Mouse (Mus musculus): ENCODE data around the gene Lrrc74a. TPM values are rescaled to one million over a fixed set of nuclear protein-coding genes. Genes with fewer than 3 reads are reported as not detected.

Gene Lrrc74a
- polyA plus RNA-seq, 1 experiment from 2014 or later, result not detected

DNA sequence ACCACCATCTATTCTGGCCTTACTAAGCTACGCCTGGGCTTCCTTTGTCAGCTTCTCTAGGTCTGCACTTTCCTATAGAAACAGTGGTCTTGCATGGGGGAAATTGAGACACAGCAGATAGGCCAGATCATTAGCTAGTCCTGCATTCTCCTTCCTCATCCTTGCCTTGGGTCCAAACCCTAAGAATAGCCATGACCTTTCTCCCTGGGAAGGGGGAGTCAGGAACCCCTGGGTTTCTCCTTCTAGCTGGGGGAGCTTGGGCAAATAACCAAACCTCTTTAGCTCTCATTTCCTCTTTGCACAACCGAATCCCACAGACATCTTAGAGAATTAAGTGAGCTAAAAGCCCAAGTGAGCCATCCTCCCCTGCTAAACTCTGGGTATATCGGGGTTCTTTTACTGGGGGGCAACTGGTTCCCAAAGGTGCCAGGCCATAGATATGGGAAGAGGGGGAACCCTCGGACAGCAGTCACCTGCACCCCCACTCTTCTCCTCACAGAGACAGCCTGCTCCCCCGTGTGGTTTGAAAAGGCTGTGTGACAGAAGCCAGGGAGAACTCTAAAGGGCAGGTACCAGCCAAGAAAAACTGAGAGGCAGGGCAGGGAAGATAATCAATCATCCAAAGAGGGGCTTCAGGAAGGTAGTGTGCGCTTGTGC, 69.6 kb downstream of the Lrrc74a start:
- DNase-seq (ENCODE audit: low read depth, low spot score), result no peak
- no peaks in the 10 kb centered on the region for H3K27me3 ChIP-seq
- CTCF ChIA-PET, result interaction anchor here (0.8 to 1.4 kb wide), 2 partner anchors 13 to 20 kb away, joined by 3 to 8 read pairs; no protein-coding TSS in a partner anchor
- POLR2A ChIA-PET, result interaction anchor here (0.9 to 4.5 kb wide), 5 partner anchors 9 to 79 kb away, joined by 3 to 22 read pairs (median 4); no protein-coding TSS in a partner anchor
- ATAC-seq, result no peak
- in situ Hi-C loops (cut with MboI; ENCODE audit: low pct_unique_long_range_greater_than_20kb), result no loop called here
- TF ChIP-seq CTCF (IDR thresholded peaks at IDR 0.05), result no peak

DNA sequence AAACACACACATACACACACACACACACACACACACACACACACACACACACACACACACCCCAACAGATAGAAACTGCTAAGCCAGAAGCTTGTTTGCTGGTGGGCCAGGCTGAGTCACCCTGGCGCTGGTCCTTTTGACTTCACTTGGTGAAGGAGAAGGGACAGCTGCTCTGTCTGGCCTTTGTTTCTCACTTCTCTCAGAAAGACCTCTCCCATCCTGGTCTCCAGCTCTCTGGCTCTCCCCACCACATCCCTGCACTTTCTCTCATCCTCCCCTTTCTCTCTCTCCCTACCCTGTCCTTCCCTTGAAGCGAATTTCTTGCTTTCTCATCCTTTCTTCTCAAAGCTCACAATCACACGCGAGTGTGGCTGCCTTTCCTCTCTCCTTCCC, 70.1 kb downstream of the Lrrc74a start:
- H3K27me3 ChIP-seq, result no peaks in the 10 kb centered on the region
- no peak for TF ChIP-seq CTCF (IDR thresholded peaks at IDR 0.05)
- ChIA-PET CTCF (interaction anchor here (0.8 to 1.4 kb wide), 2 partner anchors 13 to 20 kb away, joined by 3 to 8 read pairs; no protein-coding TSS in a partner anchor), POLR2A (interaction anchor here (0.9 to 4.5 kb wide), 4 partner anchors 8 to 79 kb away, joined by 3 to 20 read pairs (median 4); no protein-coding TSS in a partner anchor)
- ATAC-seq (no peak), DNase-seq (ENCODE audit: low read depth, low spot score) (no peak)
- in situ Hi-C loops (cut with MboI; ENCODE audit: low pct_unique_long_range_greater_than_20kb), result no loop called here

DNA sequence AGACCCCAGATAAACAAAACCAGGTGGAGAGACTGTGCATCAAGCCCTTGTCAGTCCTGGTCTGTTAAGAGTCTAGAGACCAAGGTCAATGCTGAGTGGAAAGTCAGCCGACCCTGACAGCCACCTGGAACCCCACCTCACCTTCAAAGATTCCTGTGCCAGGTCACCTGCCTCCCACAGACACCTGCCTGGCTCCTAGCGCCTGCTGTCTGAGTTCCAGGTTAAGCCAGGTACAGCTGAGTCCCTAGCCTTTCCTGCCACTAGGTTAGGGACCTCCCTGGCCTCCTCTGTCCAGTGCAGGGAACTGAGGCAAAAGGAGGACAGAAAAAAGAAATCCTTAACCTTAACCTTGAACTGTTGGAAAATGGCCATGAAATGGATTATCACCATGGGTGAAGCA, 70.7 kb downstream of the Lrrc74a start:
- POLR2A ChIA-PET, result interaction anchor here (1.0 to 1.5 kb wide), 2 partner anchors 8 to 20 kb away, joined by 3 to 4 read pairs; no protein-coding TSS in a partner anchor
- DNase-seq (ENCODE audit: low read depth, low spot score) (no peak), ATAC-seq (no peak)
- CTCF ChIA-PET, result interaction anchor here (1.4 kb wide), 1 partner anchor 19 kb away, joined by 8 read pairs; no protein-coding TSS in a partner anchor
- in situ Hi-C loops (cut with MboI; ENCODE audit: low pct_unique_long_range_greater_than_20kb), result no loop called here
- H3K27me3 ChIP-seq, result no peaks in the 10 kb centered on the region
- no peak for TF ChIP-seq CTCF (IDR thresholded peaks at IDR 0.05)

DNA sequence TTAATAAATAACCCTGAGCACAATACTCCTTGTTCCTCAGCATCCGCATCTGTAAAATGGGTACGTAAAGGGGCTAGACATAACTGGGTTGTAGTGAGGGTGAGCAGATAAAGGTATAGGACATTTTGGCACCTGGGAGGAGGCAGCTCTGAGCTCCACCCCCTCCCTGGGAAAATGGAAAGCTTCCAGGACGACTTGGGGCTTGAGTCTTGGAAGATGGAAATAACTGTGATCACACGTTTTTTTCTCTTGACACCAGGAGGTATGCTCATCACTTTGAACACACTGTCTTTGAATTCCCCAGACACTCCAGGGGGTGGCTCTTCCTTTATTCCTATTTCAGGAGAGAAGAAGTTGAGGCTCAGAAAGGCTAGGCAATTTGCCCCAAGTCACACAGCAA, 71.1 kb downstream of the Lrrc74a start:
- TF ChIP-seq CTCF (IDR thresholded peaks at IDR 0.05), result no peak
- POLR2A ChIA-PET, result no interaction called here
- H3K27me3 ChIP-seq, result no peaks in the 10 kb centered on the region
- DNase-seq (ENCODE audit: low read depth, low spot score), result no peak
- CTCF ChIA-PET, result interaction anchor here (1.3 kb wide), 1 partner anchor 10 kb away, joined by 3 read pairs; no protein-coding TSS in a partner anchor
- in situ Hi-C loops (cut with MboI; ENCODE audit: low pct_unique_long_range_greater_than_20kb), result no loop called here
- ATAC-seq, result no peak

DNA sequence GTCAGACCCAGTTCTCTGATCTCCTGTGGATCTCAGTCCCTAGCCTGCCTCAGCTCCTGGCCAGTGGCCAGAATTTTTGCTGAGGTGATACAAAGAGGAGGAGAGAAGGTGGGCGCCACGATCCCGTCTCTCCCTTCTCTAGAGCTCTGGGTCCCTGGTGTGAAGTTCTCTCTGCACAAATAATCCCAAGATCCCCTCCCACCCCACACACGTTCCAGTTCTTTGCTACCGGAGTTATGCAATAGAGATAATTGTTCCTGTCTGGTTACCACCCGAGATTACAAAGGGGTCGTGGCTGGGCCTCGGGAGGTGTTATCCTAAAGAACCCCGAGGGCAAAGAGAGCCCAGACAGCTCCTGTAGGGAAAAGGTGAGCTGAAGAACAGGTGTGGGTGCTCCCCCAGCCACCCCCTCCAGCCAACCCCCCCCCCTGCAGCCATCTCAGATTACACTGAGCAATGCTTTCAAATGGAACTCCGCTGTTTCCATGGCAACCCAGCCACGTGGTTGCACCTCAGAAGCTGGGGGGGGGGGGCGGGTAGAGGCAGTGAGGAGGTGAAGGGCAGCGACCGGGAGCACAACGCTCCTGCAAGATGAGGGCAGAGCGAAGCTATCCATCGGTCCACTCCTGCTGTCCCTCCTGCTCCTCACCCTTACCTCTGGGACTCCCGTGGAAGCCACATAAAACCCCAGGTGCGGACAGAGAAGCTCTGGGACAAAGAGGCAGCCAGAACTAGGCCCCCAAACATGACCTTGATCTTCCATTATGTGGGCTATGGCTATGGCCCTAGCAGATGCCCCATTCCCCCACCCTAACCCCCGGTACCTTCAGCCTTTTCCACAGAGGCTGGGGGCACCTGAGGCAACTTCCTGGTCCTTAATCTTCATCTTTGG, 72.1 kb downstream of the Lrrc74a start:
- CTCF ChIA-PET, result interaction anchor here (1.3 kb wide), 2 partner anchors 8 to 9 kb away, joined by 3 to 4 read pairs; no protein-coding TSS in a partner anchor
- ATAC-seq, result no peak

DNA sequence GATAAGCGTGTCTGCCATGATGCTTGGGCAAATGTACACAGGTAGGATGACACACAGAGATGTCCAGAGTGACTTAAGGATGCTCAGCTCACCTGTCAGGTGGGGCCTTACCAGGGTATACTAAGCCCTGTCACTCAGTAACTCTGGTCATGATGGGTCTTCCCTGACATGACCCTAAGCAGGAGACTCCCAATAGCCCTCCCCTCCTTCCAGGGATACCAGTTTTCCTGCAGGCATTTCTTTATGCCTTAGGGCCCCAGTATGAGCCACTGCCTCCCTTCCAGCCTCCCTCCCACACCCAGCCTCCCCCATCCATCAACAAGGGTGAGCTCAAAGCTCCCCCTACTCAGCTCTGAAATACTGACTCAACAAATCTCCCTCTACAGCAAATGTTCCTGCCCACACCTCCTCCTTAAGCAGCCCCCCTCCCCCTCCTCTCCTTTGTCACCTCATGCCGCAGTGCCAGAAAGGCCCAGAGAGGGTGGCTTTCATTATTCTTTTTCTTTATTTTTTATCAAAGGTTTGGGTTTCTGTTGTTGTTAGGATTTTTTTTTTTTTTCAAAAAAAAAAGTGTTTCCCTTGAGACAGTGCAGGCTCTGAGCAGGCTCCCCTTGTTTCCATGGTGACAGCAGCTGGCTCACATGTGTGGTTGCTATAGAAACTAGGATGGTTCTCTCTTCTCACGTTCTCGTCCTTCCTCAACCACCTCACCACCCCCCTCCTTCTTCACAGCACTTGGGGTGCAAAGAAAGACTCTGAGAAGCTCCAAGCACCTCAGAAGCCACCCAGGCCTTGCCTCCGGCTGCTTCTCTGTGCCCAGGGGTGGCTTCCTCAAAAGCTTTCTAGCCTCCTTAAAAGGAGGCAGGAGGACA, 73.0 kb downstream of the Lrrc74a start:
- ATAC-seq (no peak), DNase-seq (ENCODE audit: low read depth, low spot score) (no peak)
- ChIA-PET CTCF (interaction anchor here (1.3 kb wide), 1 partner anchor 9 kb away, joined by 4 read pairs; no protein-coding TSS in a partner anchor), POLR2A (no interaction called here)
- no peak for TF ChIP-seq CTCF (IDR thresholded peaks at IDR 0.05)
- in situ Hi-C loops (cut with MboI; ENCODE audit: low pct_unique_long_range_greater_than_20kb), result no loop called here
- no peaks in the 10 kb centered on the region for H3K27me3 ChIP-seq

More for the DNA sequence above, 72.1 kb downstream of the Lrrc74a start:
- POLR2A ChIA-PET, result interaction anchor here (0.6 kb wide), 1 partner anchor 35 kb away, joined by 4 read pairs; no protein-coding TSS in a partner anchor
- no peaks in the 10 kb centered on the region for H3K27me3 ChIP-seq
- DNase-seq (ENCODE audit: low read depth, low spot score), result no peak
- in situ Hi-C loops (cut with MboI; ENCODE audit: low pct_unique_long_range_greater_than_20kb), result no loop called here
- no peak for TF ChIP-seq CTCF (IDR thresholded peaks at IDR 0.05)

DNA sequence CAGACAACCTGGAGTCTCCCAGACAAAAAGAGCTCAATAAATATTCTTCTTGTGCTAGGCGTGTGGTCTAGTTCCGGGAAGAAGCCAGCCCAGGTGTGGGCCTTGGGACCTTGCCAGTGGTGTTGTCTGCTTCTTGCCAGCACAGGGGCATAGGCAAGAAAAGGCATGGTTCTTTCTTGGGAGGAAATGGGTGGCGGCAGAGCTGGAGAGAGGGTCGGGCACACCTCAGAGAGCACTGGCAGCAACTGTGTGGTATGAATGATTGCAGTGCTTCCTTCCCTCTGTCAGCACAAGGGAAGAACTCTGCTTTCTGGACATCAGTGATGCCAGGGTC, 73.6 kb downstream of the Lrrc74a start:
- CTCF ChIA-PET, result interaction anchor here (1.3 kb wide), 1 partner anchor 9 kb away, joined by 4 read pairs; no protein-coding TSS in a partner anchor
- ATAC-seq, result no peak
- in situ Hi-C loops (cut with MboI; ENCODE audit: low pct_unique_long_range_greater_than_20kb), result no loop called here
- TF ChIP-seq CTCF (IDR thresholded peaks at IDR 0.05), result no peak
- no peaks in the 10 kb centered on the region for H3K27me3 ChIP-seq
- POLR2A ChIA-PET, result interaction anchor here (1.2 kb wide), 1 partner anchor 10 kb away, joined by 4 read pairs; no protein-coding TSS in a partner anchor
- no peak for DNase-seq (ENCODE audit: low read depth, low spot score)

DNA sequence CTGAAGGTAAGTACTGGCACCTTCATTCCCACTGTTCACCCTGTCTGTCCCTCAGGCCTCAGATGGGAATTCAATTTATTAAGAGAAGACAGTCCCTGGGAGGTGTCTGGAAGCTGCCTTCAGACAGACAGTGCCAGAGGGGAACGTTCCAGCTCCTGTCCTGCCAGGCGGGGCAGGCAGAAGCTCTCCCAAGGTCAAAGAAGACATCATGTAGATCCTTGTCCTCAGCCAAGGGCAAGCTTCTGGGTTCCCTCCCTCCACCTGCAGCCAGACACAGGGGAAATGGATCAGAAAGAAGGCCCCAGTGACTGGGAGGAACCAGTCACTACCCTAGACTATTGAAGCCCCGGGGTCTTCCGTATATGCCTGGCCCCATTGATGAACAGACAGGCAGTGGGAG, 74.7 kb downstream of the Lrrc74a start:
- ChIA-PET CTCF (no interaction called here), POLR2A (interaction anchor here (1.2 kb wide), 1 partner anchor 9 kb away, joined by 4 read pairs; no protein-coding TSS in a partner anchor)
- no peaks in the 10 kb centered on the region for H3K27me3 ChIP-seq
- no peak for TF ChIP-seq CTCF (IDR thresholded peaks at IDR 0.05)
- ATAC-seq, result no peak
- no peak for DNase-seq (ENCODE audit: low read depth, low spot score)
- in situ Hi-C loops (cut with MboI; ENCODE audit: low pct_unique_long_range_greater_than_20kb), result no loop called here

DNA sequence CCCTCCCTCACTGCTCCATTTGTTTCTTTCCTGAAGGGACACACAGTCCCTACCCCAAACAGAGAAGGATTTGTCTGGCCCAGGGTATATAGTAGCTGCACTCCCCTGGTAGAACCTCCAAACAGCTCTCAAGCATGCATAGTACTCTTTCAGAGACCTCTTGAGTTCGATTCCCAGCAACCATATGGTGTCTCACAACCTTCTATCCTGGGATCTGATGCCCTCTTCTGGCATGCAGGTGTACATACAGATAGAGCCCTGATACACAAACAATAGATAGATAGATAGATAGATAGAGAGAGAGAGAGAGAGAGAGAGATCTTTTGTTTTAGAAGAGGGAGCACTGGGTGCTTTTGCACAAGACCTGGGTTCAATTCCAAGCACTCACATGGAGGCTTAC, 75.9 kb downstream of the Lrrc74a start:
- H3K27me3 ChIP-seq, result no peaks in the 10 kb centered on the region
- ATAC-seq, result no peak
- ChIA-PET CTCF (no interaction called here), POLR2A (no interaction called here)
- DNase-seq (ENCODE audit: low read depth, low spot score), result no peak
- in situ Hi-C loops (cut with MboI; ENCODE audit: low pct_unique_long_range_greater_than_20kb), result no loop called here
- TF ChIP-seq CTCF (IDR thresholded peaks at IDR 0.05), result no peak

Data from Patski (cell line).